ENCODE assay signal across 9 mouse cellular contexts in genomic region chr4:150396826-150397620, GRCm38 (mm10).
DNase-seq lines count a peak whose midpoint lies in the region; ATAC-seq lines count a peak whose summit lies in the region.
"Had no signal": no experiment of that assay in that cellular context is flagged by ENCODE, and none has a peak within 500 bp of the region (broad histone marks: within the 10 kb centered on the region; RNA-seq: fewer than 3 reads in every experiment).

No protein-coding gene starts in this region.

- no peaks in the 10 kb centered on the region for H3K9me3 ChIP-seq in megakaryocyte, embryonic 14.5 days
- no peaks in the 10 kb centered on the region for H3K9me3 ChIP-seq in embryonic facial prominence, embryonic 15.5 days (replicated peaks)
- no peaks in the 10 kb centered on the region for H3K9me3 ChIP-seq in intestine, embryonic 16.5 days (ENCODE audit: control insufficient read depth, low read length)

- no peak for DNase-seq in ovary, postnatal 10 days (ENCODE audit: low spot score)

- H3K36me3 ChIP-seq in megakaryocyte, embryonic 14.5 days (replicated peaks; ENCODE audit: low read length): peaks cover 10% of the 10 kb centered on the region
- no peaks in the 10 kb centered on the region for H3K36me3 ChIP-seq in embryonic facial prominence, embryonic 15.5 days
- H3K36me3 ChIP-seq in intestine, embryonic 16.5 days (ENCODE audit: control insufficient read depth, insufficient read depth, low read length): no peaks in the 10 kb centered on the region

- peak overlapping the region; percentile 84 for H3K27ac ChIP-seq in embryonic facial prominence, embryonic 15.5 days (replicated peaks)
- H3K27ac ChIP-seq in intestine, embryonic 16.5 days (ENCODE audit: low read length): peak overlapping the region; percentile 86
- H3K27ac ChIP-seq: macrophage had no signal

- no peak for ATAC-seq in megakaryocyte, adult 5-6 weeks (ENCODE audit: poor library complexity, severe bottlenecking)
- ATAC-seq in embryonic facial prominence, embryonic 15.5 days (ENCODE audit: insufficient number of reproducible peaks, low FRiP score, low TSS enrichment, low read depth): no peak
- ATAC-seq in intestine, embryonic 16.5 days: peak; percentile 45; the same call in 1 of the 2 replicates
- ATAC-seq in megakaryocyte progenitor cell, adult 5-6 weeks (replicated peaks; ENCODE audit: poor library complexity): peak; percentile 46
- ATAC-seq in inflammation-experienced regulatory T-cells, adult 6 months: no peak
- ATAC-seq in cerebellum, adult (ENCODE audit: insufficient number of reproducible peaks, low FRiP score, low TSS enrichment): no peak

- no peaks in the 10 kb centered on the region for H3K27me3 ChIP-seq in megakaryocyte, embryonic 14.5 days (replicated peaks)
- H3K27me3 ChIP-seq in embryonic facial prominence, embryonic 15.5 days: no peaks in the 10 kb centered on the region
- no peaks in the 10 kb centered on the region for H3K27me3 ChIP-seq in intestine, embryonic 16.5 days (replicated peaks; ENCODE audit: control insufficient read depth, insufficient read depth, low read length)

- WGBS in embryonic facial prominence, embryonic 15.5 days: 28% methylated on average over 13 of the region's 13 CpGs
- 23% methylated on average over 13 of the region's 13 CpGs for WGBS in intestine, embryonic 16.5 days

- H3K9ac ChIP-seq in embryonic facial prominence, embryonic 15.5 days: no peak overlapping the region
- H3K9ac ChIP-seq in intestine, embryonic 16.5 days (ENCODE audit: low read depth, low read length): peak overlapping the region; percentile 36; the same call in 1 of the 2 replicates

- no peak overlapping the region for H3K4me2 ChIP-seq in embryonic facial prominence, embryonic 15.5 days (replicated peaks)
- H3K4me2 ChIP-seq in intestine, embryonic 16.5 days (ENCODE audit: low read depth, low read length): peak overlapping the region; percentile 26

- H3K4me1 ChIP-seq in megakaryocyte, embryonic 14.5 days: peaks cover 92% of the 10 kb centered on the region
- peaks cover 61% of the 10 kb centered on the region for H3K4me1 ChIP-seq in embryonic facial prominence, embryonic 15.5 days
- H3K4me1 ChIP-seq in intestine, embryonic 16.5 days (ENCODE audit: control insufficient read depth, insufficient read depth, low read length): peaks cover 44% of the 10 kb centered on the region

- H3K4me3 ChIP-seq in megakaryocyte, embryonic 14.5 days (replicated peaks): peak overlapping the region; percentile 29
- no peak overlapping the region for H3K4me3 ChIP-seq in embryonic facial prominence, embryonic 15.5 days (replicated peaks)
- no peak overlapping the region for H3K4me3 ChIP-seq in intestine, embryonic 16.5 days (ENCODE audit: low read length)

Comparison
In these comparisons a context has a peak if more than half of its experiments do, and no peak if none do; other contexts are left out.
1. ATAC-seq: peak in intestine, embryonic 16.5 days (single experiment) and megakaryocyte progenitor cell, adult 5-6 weeks (single experiment); none in megakaryocyte, adult 5-6 weeks (single experiment), embryonic facial prominence, embryonic 15.5 days (single experiment), inflammation-experienced regulatory T-cells, adult 6 months (single experiment) and cerebellum, adult (single experiment).